Mouse (Mus musculus) ES-E14 (cell line): Measurements from ENCODE around the gene Abcc10.

Experiments used
- CHD2 ChIP-seq: IDR thresholded peaks from 2 replicates; pipeline ENCODE4 v1.6.1; 2014; ENCODE audit warnings: mild to moderate bottlenecking, low read depth, low read length, inconsistent platforms
- HCFC1 ChIP-seq: IDR thresholded peaks from 2 replicates; pipeline ENCODE4 v1.6.1; 2012; ENCODE audit warnings: low read length, inconsistent platforms, borderline replicate concordance; ENCODE audit not compliant: insufficient read depth
- MAFK ChIP-seq: IDR thresholded peaks from 2 replicates; pipeline ENCODE4 v1.6.1; 2014; ENCODE audit warnings: mild to moderate bottlenecking, low read depth, low read length, inconsistent platforms; ENCODE audit not compliant: insufficient read depth
- ZC3H11A ChIP-seq: IDR thresholded peaks from 2 replicates; pipeline ENCODE4 v1.6.1; 2012; ENCODE audit warnings: low read depth, mild to moderate bottlenecking, inconsistent platforms, low read length, borderline replicate concordance
- ZNF384 ChIP-seq: IDR thresholded peaks from 2 replicates; pipeline ENCODE4 v1.6.1; 2012; ENCODE audit warnings: low read depth, low read length, inconsistent platforms

DNA sequence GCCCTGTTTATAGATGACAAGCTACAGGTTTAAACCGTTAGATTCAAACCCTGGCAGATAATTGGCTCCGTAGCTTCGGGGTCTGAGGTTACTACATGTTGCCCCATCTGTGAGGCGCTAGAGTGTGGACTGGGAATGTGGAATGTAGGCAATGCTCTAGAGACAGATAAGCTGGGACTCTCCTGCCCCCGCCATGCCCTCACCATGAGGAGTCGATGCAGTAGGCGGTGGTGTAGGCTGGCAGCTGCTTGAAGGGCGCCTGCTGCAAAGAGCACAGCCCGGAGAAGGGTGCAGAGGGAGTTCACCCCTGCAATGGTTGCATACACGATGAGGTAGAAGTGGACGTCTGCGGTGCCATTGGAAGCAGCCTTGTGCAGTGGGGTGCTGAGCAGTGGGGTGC is 18.3 kb downstream of the Abcc10 start:
- TF ChIP-seq ZC3H11A (no peak), HCFC1 (no peak), CHD2 (no peak), ZNF384 (no peak), MAFK (no peak)
